In the genomic region with DNA sequence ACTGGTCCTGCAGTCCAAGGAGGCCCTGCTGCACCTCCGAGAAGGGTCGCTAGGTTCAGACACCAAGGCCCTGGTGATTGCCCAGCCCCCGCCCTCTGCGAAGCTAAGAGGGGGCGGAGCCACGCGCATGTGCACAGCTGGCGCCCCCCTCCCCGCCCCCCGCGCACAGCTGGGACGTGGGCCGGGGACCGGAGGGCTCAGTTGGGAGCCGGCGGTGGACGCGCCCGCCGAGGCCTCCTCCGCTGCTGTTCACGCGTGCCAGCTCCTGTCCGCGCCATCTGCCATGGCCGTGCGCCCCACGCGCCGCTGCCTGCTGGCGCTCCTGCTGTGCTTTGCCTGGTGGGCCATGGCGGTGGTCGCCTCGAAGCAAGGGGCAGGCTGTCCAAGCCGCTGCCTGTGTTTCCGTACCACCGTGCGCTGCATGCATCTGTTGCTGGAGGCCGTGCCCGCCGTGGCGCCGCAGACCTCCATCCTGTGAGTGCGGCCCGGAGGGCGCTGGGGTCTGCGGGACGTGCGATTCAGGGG, we compare ENCODE assay signal across 7 mouse cellular contexts. TPM values are rescaled to one million over a fixed set of nuclear protein-coding genes. Genes with fewer than 3 reads are reported as not detected.
DNase-seq lines count a peak whose midpoint lies in the region; ATAC-seq and TF ChIP-seq lines count a peak whose summit lies in the region.

No protein-coding gene starts in this region.

- peak overlapping the region; percentile 77 for H3K4me2 ChIP-seq in intestine, postnatal 0 days (replicated peaks; ENCODE audit: low read depth)
- H3K4me2 ChIP-seq in limb, embryonic 13.5 days (replicated peaks) = peak overlapping the region; percentile 85
- peak overlapping the region; percentile 64 for H3K4me2 ChIP-seq in midbrain, embryonic 16.5 days (ENCODE audit: low read length)

- H3K27me3 ChIP-seq in intestine, postnatal 0 days (replicated peaks; ENCODE audit: control insufficient read depth, insufficient read depth, low read length) = no peaks in the 10 kb centered on the region
- H3K27me3 ChIP-seq in limb, embryonic 13.5 days = no peaks in the 10 kb centered on the region
- H3K27me3 ChIP-seq in midbrain, embryonic 16.5 days (ENCODE audit: control insufficient read depth, insufficient read depth, low read depth, low read length) = no peaks in the 10 kb centered on the region
- H3K27me3 ChIP-seq in testis, adult 2 months (ENCODE audit: control insufficient read depth, insufficient read depth, low read length) = no peaks in the 10 kb centered on the region

- peak overlapping the region; percentile 73 for H3K27ac ChIP-seq in intestine, postnatal 0 days (ENCODE audit: low read depth, low read length)
- H3K27ac ChIP-seq in limb, embryonic 13.5 days = peak overlapping the region; percentile 96
- H3K27ac ChIP-seq in midbrain, embryonic 16.5 days (ENCODE audit: low read length) = peak overlapping the region; percentile 88
- no peak overlapping the region for H3K27ac ChIP-seq in testis, adult 2 months (ENCODE audit: control insufficient read depth, insufficient read depth, low read depth, low read length)

- ATAC-seq in intestine, postnatal 0 days = peak; percentile 49
- peak; percentile 90 for ATAC-seq in limb, embryonic 13.5 days (ENCODE audit: low FRiP score, low read depth)
- peak; percentile 87 for ATAC-seq in midbrain, embryonic 16.5 days

- peak overlapping the region; percentile 55 for H3K4me3 ChIP-seq in intestine, postnatal 0 days (ENCODE audit: low read depth, low read length)
- H3K4me3 ChIP-seq in limb, embryonic 13.5 days = peak overlapping the region; percentile 89
- H3K4me3 ChIP-seq in midbrain, embryonic 16.5 days (ENCODE audit: low read depth, low read length) = peak overlapping the region; percentile 82
- H3K4me3 ChIP-seq in testis, adult 2 months (ENCODE audit: control insufficient read depth, low read depth, low read length) = peak overlapping the region; percentile 39

- TF ChIP-seq POLR2A in testis, adult 2 months (IDR thresholded peaks at IDR 0.05; ENCODE audit: control insufficient read depth, low read depth, low read length) = no peak

- peak; percentile 62 for DNase-seq in adipocyte (ENCODE audit: low spot score)
- DNase-seq in embryo, embryonic 11.5 days (ENCODE audit: low read depth, low spot score) = peak; percentile 66
- DNase-seq in heart, adult 11 months = peak; percentile 98

- no peaks in the 10 kb centered on the region for H3K9me3 ChIP-seq in intestine, postnatal 0 days (ENCODE audit: control insufficient read depth)
- no peaks in the 10 kb centered on the region for H3K9me3 ChIP-seq in limb, embryonic 13.5 days
- no peaks in the 10 kb centered on the region for H3K9me3 ChIP-seq in midbrain, embryonic 16.5 days (replicated peaks; ENCODE audit: control insufficient read depth, low read length, poor library complexity, severe bottlenecking)

- peak overlapping the region; percentile 54 for H3K9ac ChIP-seq in intestine, postnatal 0 days (ENCODE audit: low read depth, low read length)
- peak overlapping the region; percentile 96 for H3K9ac ChIP-seq in limb, embryonic 13.5 days
- peak overlapping the region; percentile 95 for H3K9ac ChIP-seq in midbrain, embryonic 16.5 days (ENCODE audit: low read depth, low read length)

- no peaks in the 10 kb centered on the region for H3K36me3 ChIP-seq in intestine, postnatal 0 days (ENCODE audit: control insufficient read depth, insufficient read depth)
- peaks cover 13% of the 10 kb centered on the region for H3K36me3 ChIP-seq in limb, embryonic 13.5 days
- no peaks in the 10 kb centered on the region for H3K36me3 ChIP-seq in midbrain, embryonic 16.5 days (ENCODE audit: control insufficient read depth, insufficient read depth, low read length)
- no peaks in the 10 kb centered on the region for H3K36me3 ChIP-seq in testis, adult 2 months (ENCODE audit: control insufficient read depth, insufficient read depth, low read length)

- WGBS in intestine, postnatal 0 days = 1% methylated on average over 29 of the region's 49 CpGs
- under 1% methylated on average over 49 of the region's 49 CpGs for WGBS in limb, embryonic 13.5 days
- under 1% methylated on average over 32 of the region's 49 CpGs for whole genome bisulfite sequencing in midbrain, embryonic 16.5 days

- H3K4me1 ChIP-seq in intestine, postnatal 0 days (replicated peaks; ENCODE audit: control insufficient read depth, insufficient read depth, low read length) = peaks cover 4% of the 10 kb centered on the region; the same call in 1 of the 2 replicates
- H3K4me1 ChIP-seq in limb, embryonic 13.5 days = peaks cover 34% of the 10 kb centered on the region
- peaks cover 29% of the 10 kb centered on the region for H3K4me1 ChIP-seq in midbrain, embryonic 16.5 days (ENCODE audit: control insufficient read depth, insufficient read depth, low read length)
- H3K4me1 ChIP-seq in testis, adult 2 months (ENCODE audit: control insufficient read depth, insufficient read depth, low read length) = peaks cover 2% of the 10 kb centered on the region; the same call in 1 of the 2 replicates

- TF ChIP-seq CTCF in intestine, postnatal 0 days (IDR thresholded peaks at IDR 0.05; ENCODE audit: low read depth) = no peak
- TF ChIP-seq CTCF in testis, adult 2 months (IDR thresholded peaks at IDR 0.05; ENCODE audit: control insufficient read depth, insufficient read depth, insufficient replicate concordance, low read depth, low read length) = no peak

RNA-seq across cellular contexts. Expression of a gene that starts 0.5 kb away (rescaled TPM):
- polyA plus RNA-seq in intestine, postnatal 0 days (2015; fragmentation: Nextera tagmentation; extraction: Ambion mirVana) = 18.4 TPM in 2 replicates
- polyA plus RNA-seq in limb, embryonic 13.5 days (2015; fragmentation: Nextera tagmentation; extraction: Ambion mirVana) = 124 and 143 TPM in 2 replicates
- 52.0 and 53.3 TPM in 2 replicates for polyA plus RNA-seq in midbrain, embryonic 16.5 days (2015; fragmentation: Nextera tagmentation; extraction: Ambion mirVana)
- polyA plus RNA-seq in testis, adult 2 months (2012; rRNA removed) = 3.9 and 4.0 TPM in 2 replicates

Comparison
In these comparisons a context has a peak if more than half of its experiments do, and no peak if none do; other contexts are left out.
1. H3K4me3 ChIP-seq: peak in every context shown above with its lines; median percentile 89 in limb, embryonic 13.5 days; 82 in midbrain, embryonic 16.5 days; 55 in intestine, postnatal 0 days; 39 in testis, adult 2 months.